Mouse (Mus musculus): ENCODE measurements around the gene Gm10228.
"Not testable (repeated sequence)": the region's sequence is repeated elsewhere in the genome, so short reads cannot be mapped to it uniquely, and the experiment has no call there.

The Gm10228 gene

DNA sequence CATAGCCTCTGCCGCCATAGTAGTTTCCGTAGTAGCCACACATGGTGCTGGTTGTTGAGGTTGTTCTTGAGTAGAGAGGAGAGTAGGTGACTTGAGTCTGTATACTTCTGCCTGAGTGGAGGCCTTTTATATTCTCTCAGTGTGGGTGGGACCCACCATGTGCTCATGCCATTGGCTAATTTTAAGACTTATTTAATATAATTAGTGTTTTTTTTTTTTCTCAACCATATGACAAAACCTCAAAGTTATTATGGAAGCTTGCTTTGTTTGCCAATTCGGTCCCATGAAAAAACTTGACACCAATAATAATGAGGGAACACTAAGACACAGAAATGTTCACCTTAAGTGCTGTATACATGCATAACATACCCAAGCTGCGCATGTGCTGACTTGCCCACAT lies at the start of gene Gm10228:
TSS of gene Gm10228 (minus strand) at position 101 of the 400 bp plus-strand sequence.
- DNase-seq (ENCODE audit: low spot score) = not testable (repeated sequence)

- DNase-seq (ENCODE audit: low spot score) = peak; percentile 3
Measured at GRCm38 (mm10) chr16:89071041-89071440, 29.8 kb upstream of the Gm10228 start.

GRCm38 (mm10) chr16:89063902-89064301 lies 22.6 kb upstream of the Gm10228 start, which contains the start of gene 1110025L11Rik:
Gene 1110025L11Rik, minus strand, starts transcription at chr16:89064002.
- DNase-seq (ENCODE audit: low spot score) = not testable (repeated sequence)

DNA sequence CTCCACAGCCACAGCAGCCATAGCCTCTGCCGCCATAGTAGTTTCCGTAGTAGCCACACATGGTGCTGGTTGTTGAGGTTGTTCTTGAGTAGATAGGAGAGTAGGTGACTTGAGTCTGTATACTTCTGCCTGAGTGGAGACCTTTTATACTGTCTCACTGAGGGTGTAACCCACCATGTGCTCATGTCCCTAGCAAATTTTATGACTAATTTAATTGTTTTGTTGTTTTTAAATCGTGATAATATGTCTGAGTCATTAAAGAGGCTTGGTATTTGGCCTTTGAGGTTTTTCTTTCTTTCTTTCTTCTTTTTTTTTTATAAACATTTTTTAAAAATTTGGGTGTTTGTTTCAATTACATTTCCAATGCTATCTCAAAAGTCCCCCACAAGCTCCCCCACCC lies 6.5 kb upstream of the Gm10228 start, which contains the start of gene Krtap6-5:
TSS of gene Krtap6-5 (minus strand) at position 101 of the 400 bp plus-strand sequence.
- no peak for DNase-seq (ENCODE audit: low spot score)

- DNase-seq (ENCODE audit: low spot score) = not testable (repeated sequence)
Measured at GRCm38 (mm10) chr16:89031399-89031798, 9.9 kb downstream of the Gm10228 start, which contains the start of gene Krtap6-1. Gene Krtap6-1, plus strand, starts transcription at chr16:89031699.

DNA sequence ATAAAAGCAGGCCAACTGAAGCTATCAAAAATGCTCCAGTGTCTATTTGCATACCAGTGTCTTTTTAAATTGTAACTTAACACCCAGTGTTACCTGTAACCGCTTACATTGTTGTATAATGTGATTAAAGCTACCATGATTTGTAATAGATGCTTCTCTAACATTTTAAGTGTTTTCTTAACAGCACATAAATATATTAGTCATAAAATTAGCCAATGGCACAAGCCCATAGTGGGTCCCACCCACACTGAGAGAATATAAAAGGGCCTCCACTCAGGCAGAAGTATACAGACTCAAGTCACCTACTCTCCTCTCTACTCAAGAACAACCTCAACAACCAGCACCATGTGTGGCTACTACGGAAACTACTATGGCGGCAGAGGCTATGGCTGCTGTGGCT lies 26.3 kb downstream of the Gm10228 start, which contains the start of gene Gm10229:
TSS of gene Gm10229 (plus strand) at position 301 of the 400 bp plus-strand sequence.
- not testable (repeated sequence) for DNase-seq (ENCODE audit: low spot score)

DNA sequence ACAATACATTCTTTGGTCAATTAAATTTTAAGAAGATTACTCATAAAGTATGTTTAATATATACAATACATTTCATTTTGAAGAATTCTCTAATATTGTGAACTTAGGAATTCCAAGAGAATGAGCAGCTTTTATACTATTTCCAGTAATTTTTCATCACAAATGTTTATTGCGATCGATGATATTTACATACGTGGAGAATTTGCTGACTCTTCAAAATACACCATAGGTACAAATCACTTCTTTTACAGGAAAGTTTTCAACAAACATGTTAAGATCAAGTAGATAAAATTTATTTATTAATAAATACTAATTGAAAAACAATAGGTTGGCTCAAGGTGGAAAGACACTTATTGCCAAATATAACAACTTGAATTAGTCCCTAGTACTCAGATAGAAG lies 27.3 kb downstream of the Gm10228 start:
- no peak for DNase-seq (ENCODE audit: low spot score)

- no peak for DNase-seq (ENCODE audit: low spot score)
Measured at GRCm38 (mm10) chr16:89010659-89011058, 30.6 kb downstream of the Gm10228 start, which contains the start of gene Krtap22-2. Gene Krtap22-2, minus strand, starts transcription at chr16:89010759.

Data from c-Kit-positive CD71-positive TER-119-positive erythroid progenitor cells, embryonic 14.5 days (primary cell).